ENCODE assay signal across 23 mouse cellular contexts in the genomic region with DNA sequence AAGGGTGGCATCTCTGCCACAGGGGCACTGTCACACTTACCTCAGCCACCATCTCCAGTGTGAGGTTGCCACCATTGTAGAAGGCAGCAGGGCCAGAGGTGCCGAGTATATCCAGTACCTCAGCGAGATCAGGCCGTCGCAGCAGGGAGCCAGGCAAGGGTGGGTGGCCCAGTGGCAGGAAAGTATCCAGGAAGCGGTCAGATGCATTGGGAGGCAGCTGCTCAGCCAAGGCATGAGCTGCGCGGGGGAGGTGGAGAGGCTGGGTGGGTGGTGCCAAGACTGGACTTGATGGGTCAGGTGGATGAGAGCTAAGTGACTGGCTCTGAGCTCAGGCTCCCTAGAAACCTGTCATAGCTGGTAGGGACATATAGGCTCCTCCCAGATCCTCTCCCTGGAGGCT. TPM values are rescaled to one million over a fixed set of nuclear protein-coding genes. Genes with fewer than 3 reads are reported as not detected.
DNase-seq lines count a peak whose midpoint lies in the region.
"Had no signal": no experiment of that assay in that cellular context is flagged by ENCODE, and none has a peak within 500 bp of the region (broad histone marks: within the 10 kb centered on the region; RNA-seq: fewer than 3 reads in every experiment).

No protein-coding gene starts in this region.

- peak; percentile 44 to 58 for DNase-seq in frontal cortex, adult 2 months (ENCODE audit: extremely low spot score in 1 of 2, low spot score in 1 of 2)
- DNase-seq in frontal cortex, postnatal 14 days (ENCODE audit: low spot score in 2 of 2), result no peak
- DNase-seq in left cerebral cortex, postnatal 36 days (ENCODE audit: low spot score in 2 of 2), result peak; percentile 41 to 42
- no peak for DNase-seq in left cerebral cortex, adult 11 months (ENCODE audit: low spot score)
- DNase-seq in right cerebral cortex, adult 2 months (ENCODE audit: low spot score in 2 of 2), result peak; percentile 41 to 56
- DNase-seq in right cerebral cortex, postnatal 14 days, result no peak
- no peak for DNase-seq in cerebellum, adult 9-11 months
- DNase-seq: adrenal gland, postnatal 14 days; cerebellum, adult 11-12 months; cerebellum, postnatal 10 days; gastrocnemius, postnatal 25 days; heart, adult 2 months; kidney, adult 11 months; layer of hippocampus, postnatal 36 days; liver, postnatal 0 days; lung, postnatal 36 days; right cerebral cortex, postnatal 25 days; thymus, adult 2 months; thymus, postnatal 36 days had no signal

- intact Hi-C loops in left cerebral cortex, postnatal 36 days (cut with DNase I), result no loop called here

RNA-seq across cellular contexts. Expression of a gene that starts 15.2 kb away (rescaled TPM):
- 65.9 and 66.7 TPM in 2 replicates for polyA plus RNA-seq in frontal cortex, adult 2 months (2012; rRNA removed)
- total RNA-seq in left cerebral cortex, postnatal 36 days (2021), result 10 to 100 TPM; 60.1 to 61.2 TPM

RNA-seq across cellular contexts. Expression of a gene that starts 15.4 kb away (rescaled TPM):
- polyA plus RNA-seq in frontal cortex, adult 2 months (2012; rRNA removed), result 206 and 237 TPM in 2 replicates
- total RNA-seq in left cerebral cortex, postnatal 36 days (2021), result 100 to 1,000 TPM; 114 to 121 TPM
- total RNA-seq: common myeloid progenitor, adult 5-6 weeks; hematopoietic stem cell, adult 5-6 weeks; megakaryocyte-erythroid progenitor cell, adult 5-6 weeks had no signal
- polyA plus RNA-seq: erythroblast, embryonic 14.5 days had no signal

RNA-seq across cellular contexts. Expression of a gene that starts 28.9 kb away (rescaled TPM):
- polyA plus RNA-seq in frontal cortex, adult 2 months (2012; rRNA removed), result 45.3 and 46.9 TPM in 2 replicates
- 10 to 100 TPM; 60.7 to 71.5 TPM for total RNA-seq in left cerebral cortex, postnatal 36 days (2021)

Comparison
In these comparisons a context has a peak if more than half of its experiments do, and no peak if none do; other contexts are left out.
1. DNase-seq: peak in frontal cortex, adult 2 months (2 of 2), left cerebral cortex, postnatal 36 days (2 of 2) and right cerebral cortex, adult 2 months (2 of 2); none in frontal cortex, postnatal 14 days (0 of 2), left cerebral cortex, adult 11 months (single experiment), right cerebral cortex, postnatal 14 days (single experiment) and cerebellum, adult 9-11 months (single experiment).